Mouse (Mus musculus) right cerebral cortex, adult 2 months (tissue): Measurements from ENCODE around the gene C2cd4d.

Experiments used
- DNase-seq, 2 experiments: peaks; one replicate each; pipeline ENCODE4 v3.0.0; 2021 to 2022; ENCODE audit warnings: low spot score in 2 of 2

C2cd4d gene

DNA sequence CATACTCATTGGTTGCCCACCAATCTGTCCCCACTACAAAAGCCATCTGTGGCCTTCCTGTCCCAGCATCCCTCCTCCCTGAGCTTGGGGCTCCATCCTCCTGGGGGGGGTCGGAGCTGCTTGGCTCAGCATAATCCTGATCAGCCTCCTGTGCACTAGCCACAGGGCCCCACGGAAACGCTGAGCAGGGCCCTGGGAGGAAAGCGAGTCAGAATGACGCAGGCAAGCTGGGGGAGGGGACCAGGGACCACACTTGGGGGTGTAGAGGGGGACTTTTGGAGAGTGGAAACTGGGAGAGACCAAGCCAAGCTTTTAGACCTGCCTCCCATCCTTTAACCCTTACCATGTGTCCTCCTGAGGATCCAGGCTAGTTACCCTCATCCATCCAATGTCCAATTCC is 13.6 kb downstream of the C2cd4d start:
- no peak for DNase-seq

DNA sequence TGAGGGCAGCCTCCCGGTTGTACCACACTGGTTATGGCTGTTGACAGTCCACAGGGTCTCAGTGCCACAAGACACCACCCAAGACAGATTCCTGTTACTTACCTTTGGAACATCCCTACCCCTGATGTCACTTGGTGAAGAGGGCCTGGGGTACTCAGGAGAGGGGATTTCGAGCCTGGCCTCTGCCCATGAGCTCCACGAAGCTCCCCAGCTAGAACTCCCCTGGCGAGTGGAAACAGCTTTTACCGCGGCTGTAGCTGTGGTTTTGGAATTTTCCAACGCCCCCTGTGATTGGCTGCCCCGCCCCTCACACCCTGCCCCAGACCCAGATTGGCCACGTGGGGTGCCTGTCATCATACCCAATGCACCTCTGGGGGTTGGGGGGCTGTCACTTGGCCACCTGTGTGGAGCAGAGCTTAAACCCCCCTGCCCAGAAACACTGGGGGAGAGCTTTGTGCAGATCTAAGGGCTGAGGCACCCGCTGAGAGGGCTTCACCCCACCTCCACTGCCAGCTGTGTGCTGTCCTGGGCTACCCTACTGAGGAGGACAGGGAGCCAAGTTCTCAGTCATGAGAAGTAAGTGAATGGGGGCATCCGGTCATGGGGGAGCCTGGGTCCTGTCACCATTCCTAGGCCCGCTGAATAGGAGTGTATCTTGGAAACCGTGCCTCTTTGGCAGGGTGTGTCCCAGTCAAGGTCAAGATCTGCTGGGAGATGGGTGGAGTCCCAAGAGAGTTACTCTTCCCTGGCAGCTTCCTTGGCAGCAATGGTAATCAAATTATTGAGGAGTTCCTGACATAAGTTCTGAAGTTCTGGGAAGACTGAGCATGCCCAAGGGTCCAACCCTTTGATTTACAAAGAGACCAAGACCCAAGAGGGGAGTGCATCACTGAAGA is 15.0 kb downstream of the C2cd4d start:
- no peak for DNase-seq

DNA sequence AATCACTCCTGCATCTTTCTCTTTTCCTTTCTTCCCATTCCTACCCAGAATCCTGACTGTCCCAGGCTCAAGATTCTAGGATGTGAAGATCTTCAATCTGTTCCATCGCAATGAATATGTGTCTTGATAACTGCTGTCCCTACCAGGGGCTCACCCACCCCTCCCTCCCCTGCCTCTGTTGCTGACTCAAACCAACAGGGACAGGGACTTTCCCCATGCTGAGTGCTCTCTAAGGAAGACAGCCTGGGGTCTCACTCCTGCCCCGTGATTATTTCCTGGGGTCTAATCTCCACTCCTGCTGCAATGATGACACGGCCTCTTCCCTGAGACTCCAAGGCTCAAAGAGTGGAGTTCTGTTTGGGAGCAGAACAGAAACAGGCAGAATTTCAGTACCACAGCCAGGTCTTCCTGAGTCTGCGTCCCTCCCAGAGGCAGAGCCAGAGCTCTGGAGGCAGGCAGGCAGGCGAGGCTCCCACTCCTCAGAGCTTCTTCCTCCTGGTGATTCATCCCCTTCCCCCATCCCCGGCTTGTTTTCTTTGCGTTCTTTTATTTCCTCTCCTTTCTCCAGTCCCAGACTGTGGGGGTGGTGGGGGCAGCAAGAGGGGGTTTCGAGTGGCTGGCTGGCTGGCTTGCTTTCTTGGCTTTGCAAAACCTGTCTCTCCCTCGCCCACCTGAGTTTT is 17.7 kb downstream of the C2cd4d start:
- peak; percentile 45 to 59 for DNase-seq

DNA sequence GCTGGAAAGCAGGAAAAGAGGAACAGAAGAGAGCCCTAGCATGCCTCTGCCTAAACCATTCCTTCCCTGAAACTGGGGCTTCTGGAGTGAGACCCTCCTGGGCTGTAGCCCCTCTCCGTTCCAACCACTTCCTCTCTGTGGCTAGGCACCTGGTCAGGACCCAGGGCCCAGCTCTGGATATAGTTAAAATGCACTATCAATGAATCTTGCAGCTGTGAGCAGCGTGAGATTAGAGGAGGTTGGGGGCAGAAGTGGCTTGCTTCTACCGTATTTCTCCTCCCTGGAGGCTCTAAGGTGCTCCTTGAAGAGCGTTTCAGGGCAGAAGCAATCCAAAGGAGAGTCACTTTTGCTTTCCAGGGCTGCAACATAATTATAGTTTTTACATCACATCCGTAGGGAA is 20.1 kb downstream of the C2cd4d start:
- DNase-seq, result no peak

DNA sequence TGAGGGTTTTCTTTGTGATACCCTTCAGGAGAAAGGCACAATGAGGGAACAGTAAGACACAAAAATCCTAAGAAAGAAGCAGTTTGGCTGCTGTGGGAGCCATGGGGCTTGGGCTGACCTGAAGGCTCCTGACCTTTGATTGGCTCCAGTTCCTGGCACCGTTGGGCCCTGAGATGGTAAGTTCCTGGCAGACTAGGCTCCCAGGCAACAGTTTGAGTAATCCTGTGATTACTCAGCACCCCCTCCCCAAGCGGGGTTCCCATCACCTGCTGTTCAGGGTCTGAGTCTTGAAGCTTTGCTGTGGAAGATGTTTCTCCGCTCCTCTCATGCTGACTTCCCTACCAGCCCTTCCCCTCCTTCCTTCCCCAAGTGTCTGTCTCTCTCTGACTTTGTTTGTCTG is 21.2 kb downstream of the C2cd4d start:
- DNase-seq, result no peak

DNA sequence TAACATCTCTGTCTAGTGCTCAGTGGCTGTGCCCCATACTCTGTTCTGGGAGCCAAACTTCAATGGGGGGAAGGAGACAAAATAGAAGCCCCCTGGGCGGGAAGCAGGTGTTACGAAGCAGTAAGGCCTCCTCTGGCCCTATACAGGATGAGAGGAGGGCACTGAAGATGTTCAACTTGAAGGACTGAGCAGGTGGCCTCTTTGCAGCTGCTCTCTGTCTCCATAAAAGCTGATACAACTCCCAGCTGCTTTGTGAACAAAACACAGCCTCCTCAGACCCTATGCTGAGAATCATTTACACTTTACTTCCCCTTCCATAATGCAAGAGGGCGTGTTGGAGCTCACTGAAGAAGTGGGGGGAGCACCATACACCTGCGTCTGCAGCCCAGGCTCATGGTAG is 24.4 kb downstream of the C2cd4d start:
- DNase-seq, result no peak

DNA sequence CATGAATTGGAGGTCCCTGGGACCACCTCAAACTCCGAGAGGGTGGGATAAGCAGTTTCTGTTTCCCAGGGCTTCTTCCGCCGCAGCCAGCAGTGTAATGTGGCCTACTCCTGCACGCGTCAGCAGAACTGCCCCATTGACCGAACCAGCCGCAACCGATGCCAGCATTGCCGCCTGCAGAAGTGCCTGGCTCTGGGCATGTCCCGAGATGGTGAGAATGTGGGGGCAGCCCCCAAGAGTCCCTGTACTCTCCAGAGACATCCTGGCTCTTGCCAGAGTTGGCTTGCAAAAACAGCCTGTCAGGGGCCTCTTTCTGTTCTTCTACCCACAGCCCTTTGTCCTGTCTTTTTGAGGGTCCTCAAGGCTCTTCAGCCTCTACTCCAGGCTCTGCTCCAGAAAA is 25.2 kb downstream of the C2cd4d start:
- no peak for DNase-seq

DNA sequence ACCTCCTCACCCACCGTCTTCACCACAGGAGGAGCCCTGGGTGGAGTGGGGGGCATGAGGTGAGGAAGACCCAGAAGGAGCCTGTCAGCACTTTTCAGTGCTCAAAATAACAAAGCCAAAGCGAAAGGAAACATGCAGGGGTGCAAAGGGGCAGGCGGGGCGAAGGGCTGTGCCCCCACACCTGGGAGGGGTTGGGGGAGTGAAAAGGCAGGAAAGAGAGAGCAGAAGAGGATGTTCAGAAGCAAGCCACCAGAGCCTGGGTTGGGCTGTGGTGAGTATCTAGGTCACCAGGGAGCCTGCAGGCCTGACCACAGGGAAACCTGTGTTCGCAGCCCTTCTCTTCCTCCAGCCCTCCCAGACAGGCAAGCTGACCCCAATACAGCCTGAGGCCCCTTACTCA is 25.8 kb downstream of the C2cd4d start:
- no peak for DNase-seq

DNA sequence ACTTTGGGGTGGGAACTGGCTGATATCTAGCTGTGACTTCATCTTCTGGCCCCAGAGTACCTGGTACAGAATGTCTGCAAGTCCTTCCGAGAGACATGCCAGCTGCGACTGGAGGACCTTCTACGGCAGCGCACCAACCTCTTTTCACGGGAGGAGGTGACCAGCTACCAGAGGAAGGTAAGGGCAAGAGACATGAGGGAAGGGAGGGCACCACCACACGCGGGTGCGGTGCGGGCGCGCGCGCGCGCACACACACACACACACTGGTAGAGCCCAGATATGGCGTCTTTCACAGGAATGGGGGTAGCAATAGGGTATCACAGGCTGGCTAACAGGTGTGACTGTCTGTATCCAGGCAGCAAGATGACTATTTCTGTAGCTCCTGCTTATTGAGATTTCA is 27.2 kb downstream of the C2cd4d start:
- no peak for DNase-seq

DNA sequence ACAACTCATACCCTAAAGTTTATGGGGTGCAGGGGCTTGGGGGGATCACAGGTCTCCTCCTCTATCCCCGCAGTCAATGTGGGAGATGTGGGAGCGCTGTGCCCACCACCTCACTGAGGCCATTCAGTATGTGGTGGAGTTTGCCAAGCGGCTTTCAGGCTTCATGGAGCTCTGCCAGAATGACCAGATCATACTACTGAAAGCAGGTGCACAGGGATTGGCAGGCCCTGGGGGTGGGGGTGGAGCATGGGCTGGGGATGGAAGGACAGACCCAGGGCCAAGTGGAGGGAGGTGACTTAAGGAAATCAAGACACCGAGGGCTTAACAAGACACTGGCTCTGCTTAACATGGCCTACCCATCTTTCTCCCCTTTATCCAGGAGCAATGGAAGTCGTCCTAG is 28.8 kb downstream of the C2cd4d start:
- DNase-seq, result no peak

DNA sequence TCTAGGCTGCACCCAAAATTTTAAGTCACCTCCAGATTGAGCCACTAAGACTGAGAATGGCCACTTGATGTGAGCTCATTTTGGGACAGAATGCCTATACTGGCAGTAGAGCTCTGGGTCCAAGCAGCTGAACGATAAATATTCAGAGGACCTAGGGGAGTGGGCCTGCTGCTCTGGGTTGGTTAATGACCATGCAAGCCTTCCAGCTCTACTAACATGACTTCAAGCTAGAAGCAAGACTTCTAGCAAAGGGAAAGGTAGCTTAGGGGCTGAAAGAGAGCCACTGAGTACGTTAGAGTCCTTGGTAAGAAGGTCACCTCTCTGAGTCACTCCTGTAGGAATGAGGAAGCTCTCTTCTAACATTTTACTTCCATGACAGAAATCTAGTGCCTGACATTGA is 29.9 kb downstream of the C2cd4d start:
- DNase-seq, result no peak

DNA sequence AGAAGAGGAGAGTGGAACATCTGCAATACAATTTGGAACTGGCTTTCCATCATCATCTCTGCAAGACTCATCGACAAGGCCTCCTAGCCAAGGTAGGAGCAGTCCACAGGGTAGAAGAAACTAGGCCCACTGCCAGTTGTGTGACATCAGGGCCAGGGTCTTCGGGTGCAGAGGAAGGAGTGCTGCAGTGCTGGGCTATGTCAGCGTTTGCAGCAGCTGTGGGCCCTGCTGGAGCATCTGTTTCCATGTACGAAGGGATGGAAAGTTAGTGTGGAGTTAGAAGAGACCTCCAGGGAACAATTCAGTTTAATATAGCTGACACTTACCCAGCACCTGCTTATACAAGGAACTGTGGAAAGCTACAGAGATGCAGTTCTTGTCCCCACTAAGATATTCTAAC is 30.8 kb downstream of the C2cd4d start:
- no peak for DNase-seq

DNA sequence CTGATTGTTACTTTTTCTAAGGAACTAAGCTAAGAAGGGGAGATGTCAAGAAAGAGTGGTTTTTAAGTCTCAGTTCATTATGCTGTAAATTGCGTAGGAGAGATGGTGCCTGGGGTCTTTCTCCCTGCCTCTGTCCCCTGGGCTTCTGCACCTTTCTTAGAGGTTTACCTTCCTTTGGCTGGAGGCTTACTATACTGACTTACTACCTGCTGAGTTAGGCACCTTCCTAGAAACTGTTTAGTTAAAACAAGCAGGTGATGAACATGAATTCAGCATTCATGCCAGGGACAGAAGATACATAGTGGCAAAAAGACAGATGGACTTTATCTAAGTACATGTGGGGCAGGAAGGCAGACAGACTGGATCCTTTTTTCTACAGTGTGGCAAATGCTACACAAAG is 34.1 kb downstream of the C2cd4d start:
- DNase-seq, result no peak

DNA sequence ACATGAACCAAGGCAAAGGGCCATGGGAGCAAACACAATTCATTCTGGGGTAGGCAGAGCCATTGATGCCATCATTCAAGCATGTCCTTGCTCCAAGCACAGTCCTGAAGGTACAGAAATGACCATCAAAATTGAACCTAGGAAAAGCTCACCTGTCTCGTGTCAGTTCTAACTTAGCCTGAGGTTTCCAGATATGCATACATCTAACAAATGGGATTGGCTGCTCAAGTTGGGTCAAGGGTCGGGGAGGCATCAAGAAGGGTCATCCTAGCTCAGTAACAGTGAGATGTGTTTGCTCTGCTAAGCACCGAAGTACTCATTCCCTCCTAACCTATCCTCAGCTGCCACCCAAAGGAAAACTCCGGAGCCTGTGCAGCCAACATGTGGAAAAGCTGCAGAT is 34.6 kb downstream of the C2cd4d start:
- DNase-seq, result no peak

DNA sequence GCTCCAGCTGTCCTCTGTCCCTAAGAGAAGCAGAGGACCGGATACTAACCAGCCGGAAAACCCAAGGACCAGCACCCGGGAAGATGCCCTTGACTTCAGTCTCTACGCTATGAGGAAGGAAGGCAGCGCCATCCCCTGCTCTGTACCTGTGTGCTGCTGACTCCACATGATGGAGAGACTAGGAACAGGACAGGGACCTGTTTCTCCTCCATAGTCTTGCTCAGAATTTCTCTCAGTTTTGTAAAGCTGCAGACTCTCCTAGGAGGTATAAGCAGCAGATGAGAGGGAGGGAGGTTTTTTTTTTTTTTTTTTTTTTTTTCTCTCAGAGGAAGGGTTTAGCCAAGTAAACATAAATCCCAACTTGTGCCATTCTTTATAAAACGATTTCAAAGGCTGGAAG is 36.0 kb downstream of the C2cd4d start, which contains the start of gene Lingo4:
Lingo4 (plus strand) TSS at position 301 of the 400 bp plus-strand sequence.
- no peak for DNase-seq

DNA sequence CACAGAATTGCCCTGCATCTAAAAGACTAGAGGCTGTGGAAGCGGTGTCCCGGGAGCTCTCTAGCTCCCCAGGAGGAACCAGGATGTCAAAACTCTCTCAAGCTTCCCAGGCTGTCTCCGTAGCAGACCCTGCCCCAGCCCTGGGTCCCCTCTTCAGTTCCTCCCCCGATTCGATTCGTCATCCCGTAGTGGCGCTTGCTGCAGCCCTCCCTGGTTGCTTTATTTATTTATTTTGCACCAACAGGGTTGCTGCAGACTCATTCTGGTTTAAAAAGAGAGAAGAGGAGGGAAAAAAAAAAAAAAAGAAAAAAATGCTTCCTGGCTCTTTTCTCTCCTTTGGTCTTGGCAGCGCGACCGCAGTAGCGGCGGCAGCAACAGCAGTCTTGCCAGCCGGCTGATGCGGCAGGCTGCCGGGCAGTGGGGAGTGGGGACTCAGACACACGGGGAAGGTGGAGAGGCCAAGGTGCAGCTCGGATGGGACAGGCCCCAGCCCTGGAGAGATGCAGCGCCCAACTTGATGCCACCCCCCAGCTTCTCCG is 36.8 kb downstream of the C2cd4d start:
- DNase-seq, result no peak

DNA sequence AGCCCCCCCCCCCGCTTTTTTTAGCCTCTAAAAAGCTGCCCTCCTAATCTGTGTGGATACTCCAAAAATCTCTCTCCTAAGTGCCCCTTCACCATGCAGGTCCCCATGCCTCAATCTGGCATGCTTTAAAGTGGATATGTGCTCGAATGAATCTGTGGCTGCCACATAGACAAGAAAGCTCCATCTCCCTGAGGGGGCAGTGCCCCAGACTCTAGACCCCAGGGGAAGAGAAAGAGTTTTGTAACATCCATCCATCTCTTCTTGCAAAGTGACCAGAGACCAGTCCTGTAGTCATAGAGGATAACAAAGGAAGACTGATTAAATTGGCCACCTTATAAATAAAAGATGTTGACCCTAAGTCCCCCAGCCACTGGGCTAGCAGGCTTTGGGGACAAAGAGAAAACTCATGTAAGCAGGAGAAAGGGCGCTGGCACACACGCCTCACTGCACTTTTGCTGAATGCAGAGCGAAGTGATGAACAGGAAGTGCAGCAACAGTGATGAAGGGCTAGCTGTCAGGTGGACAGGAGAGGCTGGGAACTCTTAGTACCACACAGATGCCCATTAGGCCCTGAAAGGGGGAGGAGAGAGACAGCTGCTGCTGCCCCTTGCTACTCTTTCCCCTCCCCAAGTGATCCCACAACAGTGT is 37.5 kb downstream of the C2cd4d start:
- DNase-seq, result no peak

DNA sequence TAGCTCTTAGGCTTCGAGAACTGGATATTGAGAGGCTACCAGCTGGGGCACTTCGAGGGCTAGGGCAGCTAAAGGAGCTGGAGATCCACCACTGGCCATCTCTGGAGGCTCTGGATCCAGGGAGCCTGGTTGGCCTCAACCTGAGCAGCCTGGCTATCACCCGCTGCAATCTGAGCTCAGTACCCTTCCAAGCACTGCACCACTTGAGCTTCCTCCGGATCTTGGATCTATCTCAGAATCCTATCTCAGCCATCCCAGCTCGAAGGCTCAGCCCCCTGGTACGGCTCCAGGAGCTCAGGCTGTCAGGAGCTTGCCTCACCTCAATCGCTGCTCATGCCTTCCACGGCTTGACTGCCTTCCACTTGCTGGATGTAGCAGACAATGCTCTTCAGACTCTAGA is 40.2 kb downstream of the C2cd4d start:
- DNase-seq, result no peak

DNA sequence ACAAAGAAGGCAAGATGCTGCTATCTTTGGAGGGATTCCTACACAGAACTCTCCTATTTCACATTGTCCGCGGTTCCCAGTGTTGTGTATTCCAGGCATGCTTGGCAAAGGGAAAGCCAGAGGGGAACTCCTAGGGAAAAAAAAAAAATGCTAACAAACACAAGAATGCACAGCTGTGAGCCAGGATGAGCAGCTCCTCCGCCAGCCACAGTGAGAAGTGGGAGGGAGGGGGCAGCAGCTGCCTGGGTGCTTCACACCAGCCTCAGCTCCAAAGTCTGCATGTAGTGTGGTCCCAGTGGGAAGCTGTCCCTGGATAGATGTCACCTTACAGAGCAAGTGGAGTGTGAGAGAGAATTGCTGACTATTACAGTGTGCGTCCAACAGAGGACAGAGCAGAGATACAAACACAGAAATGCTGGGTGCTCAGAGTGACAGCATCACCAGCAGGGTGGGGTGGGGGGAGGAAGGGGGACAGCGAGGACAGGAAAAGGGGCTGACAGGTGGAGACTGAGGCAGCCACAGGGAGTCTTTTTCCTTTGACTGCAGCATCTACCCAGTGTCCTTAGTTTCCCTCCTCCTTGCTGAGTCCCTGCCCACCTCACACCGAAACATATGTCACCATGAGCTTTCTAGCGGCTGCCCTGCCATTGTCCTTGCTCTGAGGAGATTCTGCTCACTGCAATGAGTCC is 42.3 kb downstream of the C2cd4d start:
- DNase-seq, result peak; percentile 60 to 66

DNA sequence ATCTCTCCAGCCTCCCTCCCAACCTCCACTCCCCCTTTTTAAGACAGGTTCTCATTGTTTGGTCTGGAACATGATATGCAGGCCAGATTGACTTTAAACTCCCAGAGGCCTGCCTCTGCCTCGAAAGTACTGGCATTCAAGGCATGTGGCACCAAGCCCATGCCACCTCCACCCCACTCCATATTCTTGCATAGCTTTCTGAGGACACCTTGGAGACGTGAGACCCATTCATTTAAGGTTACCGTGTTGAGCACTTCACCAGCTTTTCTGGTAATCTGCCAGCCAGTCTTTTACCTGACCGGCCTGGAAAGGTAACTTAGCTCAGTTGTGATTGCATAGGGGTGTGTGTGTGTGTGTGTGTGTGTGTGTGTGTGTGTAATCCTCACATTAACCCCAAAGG is 43.3 kb downstream of the C2cd4d start:
- DNase-seq, result no peak

DNA sequence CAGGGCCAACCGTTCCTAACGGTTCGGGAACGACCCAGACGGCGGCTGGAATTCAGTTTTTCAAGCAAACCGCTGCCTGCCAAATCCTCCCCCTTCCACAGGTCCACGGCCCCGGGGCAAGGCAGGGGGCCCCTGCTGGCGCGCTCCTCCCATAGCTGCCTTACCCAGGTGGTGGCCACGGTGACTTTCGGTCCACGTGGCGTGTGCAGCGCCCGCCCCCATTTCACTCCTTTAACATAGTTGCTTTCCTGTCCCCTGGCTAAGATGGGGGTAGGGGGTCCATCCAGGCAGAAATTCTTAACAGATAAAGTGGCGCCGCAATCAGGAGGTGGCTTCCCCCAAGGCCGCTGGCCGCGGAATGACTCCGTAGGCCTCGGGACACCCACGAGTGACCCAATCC is 50.3 kb downstream of the C2cd4d start:
- no peak for DNase-seq
